Mouse (Mus musculus) stomach, postnatal 0 days (tissue): ENCODE results near the gene Cnih3.

Experiments used
- CTCF ChIP-seq: IDR thresholded peaks from 2 replicates; pipeline ENCODE4 v1.5.1; 2016; ENCODE audit warnings: antibody characterized with exemption, low read depth, mild to moderate bottlenecking, moderate library complexity
- EP300 ChIP-seq: optimal IDR thresholded peaks from 2 replicates; pipeline ENCODE3; 2016; ENCODE audit warnings: antibody characterized with exemption

- peak; percentile 50 for TF ChIP-seq CTCF
- no peak for TF ChIP-seq EP300
These were observed 93.3 kb downstream of the Cnih3 start for GRCm38 (mm10) chr1:181445630-181446257.
